Mouse (Mus musculus): ENCODE results near the gene Pdlim5.

Gene Pdlim5

DNA sequence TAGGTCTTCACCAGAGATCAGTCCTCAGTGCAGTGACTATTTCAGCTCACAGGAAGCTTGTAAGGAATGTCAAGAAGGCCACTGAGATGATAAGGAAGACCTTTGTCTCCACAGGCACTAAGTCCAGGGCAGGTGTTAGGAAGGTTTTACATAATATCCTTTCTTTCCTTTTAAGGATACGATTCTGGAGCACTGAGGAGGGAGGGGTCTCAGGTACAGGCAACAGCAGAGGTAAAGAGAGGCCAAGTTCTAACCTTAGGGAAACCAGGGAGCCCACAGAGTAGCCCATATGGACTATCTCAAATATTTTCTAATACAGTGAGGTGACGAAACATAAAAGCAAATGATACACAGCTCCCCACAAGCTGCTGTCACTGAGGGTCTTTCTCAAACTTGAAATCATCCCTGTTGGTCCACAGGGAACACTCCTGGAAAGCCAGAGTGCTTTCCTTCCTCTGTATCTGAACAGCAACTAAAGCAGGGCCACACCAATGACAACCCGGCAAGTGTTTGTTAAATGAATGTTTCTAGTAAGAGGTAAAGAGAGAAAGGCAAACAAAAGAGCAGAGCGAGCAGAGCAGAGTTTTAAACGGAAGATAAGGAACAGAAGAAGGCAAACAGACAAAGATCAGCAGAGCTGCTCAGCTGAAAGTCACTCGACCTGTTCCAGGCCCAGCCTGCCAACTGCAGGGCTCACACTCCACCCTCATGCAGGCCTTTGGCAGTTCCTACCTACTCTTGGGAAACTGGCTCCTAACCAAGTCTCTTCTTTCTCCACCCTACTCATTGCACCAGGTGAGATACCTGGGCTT, 55.9 kb downstream of the Pdlim5 start:
- no peak for DNase-seq (ENCODE audit: low read depth in 1 of 2, low spot score in 2 of 2)

- no peak for DNase-seq (ENCODE audit: low read depth in 1 of 2, low spot score in 2 of 2)
Observed at GRCm38 (mm10) chr3:142338058-142338457, 57.4 kb downstream of the Pdlim5 start.

DNA sequence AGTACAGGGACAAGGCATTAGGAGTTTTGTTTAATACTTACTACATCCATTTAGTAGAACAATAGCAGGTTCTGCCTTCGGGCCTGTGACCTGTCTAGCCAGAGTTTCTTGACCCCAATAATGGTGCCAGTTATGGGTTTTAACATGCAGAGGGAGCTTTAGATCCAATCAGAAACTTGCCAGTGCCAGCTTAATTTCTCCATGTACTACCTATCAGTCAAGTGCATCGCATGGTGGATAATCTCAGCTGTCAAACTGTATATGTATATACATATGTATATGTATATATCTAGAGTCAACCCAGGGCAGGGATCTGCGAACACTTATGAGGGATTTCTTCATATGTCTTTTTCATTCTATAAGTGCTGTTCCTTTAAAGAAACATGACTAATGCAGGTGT, 61.0 kb downstream of the Pdlim5 start:
- no peak for DNase-seq (ENCODE audit: low read depth in 1 of 2, low spot score in 2 of 2)

DNA sequence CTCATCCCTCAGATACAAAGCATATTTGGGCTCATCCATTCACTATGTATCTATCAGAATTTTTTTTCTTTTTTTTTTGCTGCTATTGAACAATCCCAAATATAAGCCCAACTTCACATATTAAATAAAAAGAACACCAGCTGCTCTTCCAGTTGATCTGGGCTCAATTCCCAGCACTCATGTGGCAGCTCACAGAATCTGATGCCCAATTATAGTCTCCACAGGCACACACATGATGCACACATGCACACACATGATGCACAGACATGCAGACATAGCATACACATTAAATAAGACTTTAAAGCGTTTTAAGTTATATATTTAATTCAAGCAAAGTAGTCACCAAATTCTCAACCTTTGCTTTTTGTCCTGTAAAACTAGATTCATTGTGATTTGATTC, 62.0 kb downstream of the Pdlim5 start:
- DNase-seq (ENCODE audit: low read depth in 1 of 2, low spot score in 2 of 2), result no peak

- DNase-seq (ENCODE audit: low read depth in 1 of 2, low spot score in 2 of 2), result no peak
Observed at GRCm38 (mm10) chr3:142332716-142333115, 62.8 kb downstream of the Pdlim5 start.

- no peak for DNase-seq (ENCODE audit: low read depth in 1 of 2, low spot score in 2 of 2)
Observed at GRCm38 (mm10) chr3:142331872-142332554, 63.5 kb downstream of the Pdlim5 start.

DNA sequence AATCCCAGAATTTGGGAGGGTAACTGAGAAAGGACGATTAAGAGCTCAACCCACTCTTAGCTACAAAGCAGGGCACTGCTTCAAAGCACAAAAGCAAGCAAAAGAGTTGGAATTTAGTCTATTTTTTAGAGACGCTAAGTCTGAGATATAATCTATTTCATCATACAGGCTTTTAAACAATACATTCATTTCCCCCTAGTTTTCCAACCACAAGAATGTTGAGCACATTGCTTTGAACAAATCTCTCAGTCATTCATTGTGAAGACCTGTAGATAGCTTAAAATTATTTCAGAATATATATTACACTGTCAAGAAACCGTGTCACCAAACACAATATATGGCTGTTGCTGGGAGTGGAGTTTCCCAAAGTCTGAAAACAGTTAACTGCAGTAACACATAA, 65.1 kb downstream of the Pdlim5 start:
- no peak for DNase-seq (ENCODE audit: low read depth in 1 of 2, low spot score in 2 of 2)

DNA sequence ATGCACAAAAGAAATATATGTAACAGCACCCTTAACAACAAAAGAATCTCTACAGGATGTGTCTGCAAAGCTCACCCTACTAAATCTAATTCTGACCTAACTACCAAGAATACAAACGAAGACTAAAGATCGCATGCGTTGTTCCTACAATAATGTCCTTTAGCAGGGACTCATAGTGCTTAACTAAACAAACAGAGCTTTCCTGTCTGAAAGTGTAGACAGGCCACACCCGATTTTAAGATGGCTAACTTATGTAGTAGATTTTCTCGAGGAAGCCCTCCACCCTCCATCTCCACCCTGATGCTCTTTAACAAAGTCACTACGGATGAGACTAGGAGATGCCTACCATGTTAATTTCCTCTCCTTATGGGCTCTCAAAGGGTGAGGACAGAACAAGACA, 71.9 kb downstream of the Pdlim5 start:
- DNase-seq (ENCODE audit: low read depth in 1 of 2, low spot score in 2 of 2), result no peak

GRCm38 (mm10) chr3:142321930-142322329, 73.6 kb downstream of the Pdlim5 start:
- DNase-seq (ENCODE audit: low read depth in 1 of 2, low spot score in 2 of 2), result no peak

DNA sequence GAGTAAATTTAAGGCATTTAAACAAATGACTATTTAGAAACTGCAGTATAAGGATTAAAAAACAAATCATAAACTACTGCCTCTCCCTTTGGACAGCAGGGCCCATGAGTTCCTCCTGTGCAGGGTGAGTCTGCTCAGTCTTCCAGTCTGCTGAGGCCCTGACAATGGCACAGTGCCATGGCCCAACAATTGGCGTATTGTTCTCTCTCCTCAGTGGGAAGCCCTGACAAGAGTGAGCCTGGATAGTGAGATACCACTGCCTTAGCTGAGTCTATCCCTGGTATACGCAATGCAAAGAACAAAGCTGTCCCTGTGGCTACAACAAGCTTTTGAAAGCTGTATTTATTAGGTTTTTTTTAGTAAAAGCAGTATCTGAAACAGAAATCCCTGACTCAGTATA, 77.3 kb downstream of the Pdlim5 start:
- no peak for DNase-seq (ENCODE audit: low read depth in 1 of 2, low spot score in 2 of 2)

DNA sequence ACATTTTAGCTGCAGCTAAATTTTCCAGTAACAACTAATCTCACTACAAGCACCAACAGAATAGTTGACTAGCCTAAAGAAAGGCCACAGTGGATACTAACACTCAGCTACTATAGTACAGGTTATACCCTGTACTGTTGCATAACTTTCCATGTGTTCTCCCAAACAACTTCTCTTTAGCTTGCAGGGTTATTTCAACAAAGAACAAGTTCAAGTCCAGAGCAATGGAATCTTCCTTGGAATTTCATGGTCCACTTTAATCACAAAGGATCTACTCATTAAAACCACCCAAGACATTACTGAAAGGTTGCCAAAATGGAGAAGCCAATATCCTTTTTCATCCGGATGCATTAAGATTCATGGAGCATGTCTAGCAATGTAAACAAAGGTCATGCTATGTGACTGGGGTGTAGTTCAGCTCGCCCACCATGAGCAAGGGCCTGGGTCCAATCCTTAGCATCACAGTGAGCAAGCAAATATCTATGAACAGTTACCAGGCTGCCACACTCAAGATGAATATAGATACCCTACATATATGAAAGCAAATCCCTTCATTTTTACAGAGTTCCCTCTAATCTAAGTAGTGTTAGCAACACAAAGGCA, 79.3 kb downstream of the Pdlim5 start:
- no peak for DNase-seq (ENCODE audit: low read depth in 1 of 2, low spot score in 2 of 2)

DNA sequence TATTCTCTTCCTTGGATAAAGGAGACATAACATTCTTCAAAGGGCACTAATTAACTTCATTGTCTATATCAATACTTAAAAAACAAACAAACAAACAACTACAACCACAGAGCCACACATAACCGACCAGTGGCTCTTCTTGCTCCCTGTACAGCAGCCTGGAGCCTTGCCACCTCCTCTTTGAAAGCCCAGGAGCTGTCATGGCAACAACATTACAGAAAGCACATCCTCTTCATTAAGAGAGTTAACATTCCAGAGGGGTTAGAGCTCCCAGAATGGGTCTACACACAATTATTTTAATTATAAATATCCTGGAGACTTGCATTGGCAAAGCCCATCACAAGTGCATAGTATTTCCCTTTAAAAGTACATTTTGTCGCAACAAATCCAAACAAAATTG, 84.4 kb downstream of the Pdlim5 start:
- DNase-seq (ENCODE audit: low read depth in 1 of 2, low spot score in 2 of 2), result no peak

DNA sequence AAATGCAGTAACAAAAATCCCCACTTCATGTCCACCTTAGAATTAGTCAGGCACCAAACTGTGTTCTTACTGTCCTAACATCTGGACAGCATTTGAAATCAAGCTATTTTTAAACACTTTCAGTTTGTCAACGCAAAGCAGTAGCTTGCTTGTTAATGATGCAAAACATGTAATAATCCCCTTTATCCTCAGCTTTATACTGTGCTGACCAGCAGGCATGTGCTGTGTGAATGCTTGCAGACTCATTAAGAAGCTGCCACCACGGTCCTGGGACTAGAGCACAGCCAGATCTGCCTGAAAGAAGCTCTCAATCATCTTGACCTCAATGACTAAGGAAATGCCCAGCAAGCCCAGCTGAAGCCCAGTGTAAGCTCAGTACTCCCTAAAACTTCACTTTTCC, 85.0 kb downstream of the Pdlim5 start:
- no peak for DNase-seq (ENCODE audit: low read depth in 1 of 2, low spot score in 2 of 2)

DNA sequence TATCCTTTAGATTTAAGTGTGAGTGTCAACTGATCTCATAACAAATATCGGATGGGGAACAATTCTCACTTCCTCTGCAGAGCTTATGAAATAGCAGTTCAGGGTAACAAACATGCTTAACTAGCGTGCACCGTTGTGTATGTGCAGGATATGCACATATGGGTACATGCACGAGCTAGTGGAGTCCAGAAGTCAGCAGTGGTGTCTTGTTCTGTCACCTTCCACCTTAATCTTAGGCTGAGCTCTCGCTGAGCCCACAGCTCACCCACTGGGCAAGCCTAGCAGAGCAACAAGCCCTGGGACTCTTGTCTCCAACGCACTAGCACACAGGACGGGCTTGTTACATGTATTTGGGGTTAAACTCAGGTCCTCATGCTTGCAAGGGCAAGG, 100.2 kb downstream of the Pdlim5 start:
- DNase-seq (ENCODE audit: low read depth in 1 of 2, low spot score in 2 of 2), result no peak

- no peak for DNase-seq (ENCODE audit: low read depth in 1 of 2, low spot score in 2 of 2)
Observed at GRCm38 (mm10) chr3:142294616-142295286, 100.7 kb downstream of the Pdlim5 start.

GRCm38 (mm10) chr3:142293561-142293960, 101.9 kb downstream of the Pdlim5 start:
- DNase-seq (ENCODE audit: low read depth in 1 of 2, low spot score in 2 of 2), result no peak

GRCm38 (mm10) chr3:142282706-142283105, 112.8 kb downstream of the Pdlim5 start:
- no peak for DNase-seq (ENCODE audit: low read depth in 1 of 2, low spot score in 2 of 2)

DNA sequence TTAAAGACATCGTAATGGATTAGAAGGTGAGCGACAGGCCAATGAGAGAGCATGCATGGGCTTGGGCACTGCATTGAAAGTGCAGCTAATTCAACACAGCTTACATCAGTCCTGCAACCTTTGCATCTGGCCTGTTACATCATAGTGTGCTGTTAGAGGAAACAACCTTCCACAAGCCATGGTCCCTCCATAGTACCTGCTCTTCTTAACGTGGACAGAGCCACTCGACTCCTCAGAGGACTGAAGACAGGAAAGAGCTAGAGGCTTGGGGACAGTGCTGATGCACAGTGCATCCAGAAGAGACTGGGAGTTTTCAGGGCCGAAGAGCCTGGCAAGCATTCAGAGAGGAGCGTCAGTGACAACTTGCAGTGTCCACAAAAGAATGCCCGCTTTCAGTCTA, 113.8 kb downstream of the Pdlim5 start:
- no peak for DNase-seq (ENCODE audit: low read depth in 1 of 2, low spot score in 2 of 2)

GRCm38 (mm10) chr3:142281093-142281445, 114.4 kb downstream of the Pdlim5 start:
- DNase-seq (ENCODE audit: low read depth in 1 of 2, low spot score in 2 of 2), result no peak

DNA sequence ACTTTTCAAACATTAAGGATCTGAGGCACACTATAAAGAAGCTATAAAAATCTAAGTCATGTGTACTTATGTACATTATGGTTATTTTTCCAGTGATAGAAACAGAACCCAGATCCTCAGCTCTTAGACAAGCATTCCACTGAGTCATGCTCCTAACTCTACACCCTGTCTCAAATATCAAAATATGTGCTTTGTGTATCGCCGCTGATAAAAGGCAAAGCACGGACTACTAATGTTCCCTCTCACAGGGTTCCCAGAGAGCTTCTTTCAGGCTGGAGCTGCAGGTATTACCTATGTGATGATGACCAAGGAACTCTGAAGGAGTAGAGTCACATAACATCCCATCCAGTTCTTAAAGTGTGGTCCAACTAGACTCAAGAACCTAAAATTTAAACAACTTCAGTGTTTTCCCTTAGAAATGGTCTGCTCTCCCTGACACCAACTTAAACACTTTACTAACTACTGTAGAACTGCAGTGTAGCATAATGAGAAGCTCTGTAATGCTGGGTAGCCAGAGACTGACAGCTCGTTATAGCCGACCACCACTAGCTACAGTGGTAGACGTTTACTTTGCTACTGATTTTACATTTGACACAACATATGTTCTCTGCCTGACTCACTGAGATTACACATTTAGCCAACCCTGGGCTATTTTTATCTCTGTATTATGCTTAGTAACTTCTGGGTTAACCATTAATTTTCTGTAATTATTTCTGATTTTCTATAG, 115.0 kb downstream of the Pdlim5 start:
- no peak for DNase-seq (ENCODE audit: low read depth in 1 of 2, low spot score in 2 of 2)

DNA sequence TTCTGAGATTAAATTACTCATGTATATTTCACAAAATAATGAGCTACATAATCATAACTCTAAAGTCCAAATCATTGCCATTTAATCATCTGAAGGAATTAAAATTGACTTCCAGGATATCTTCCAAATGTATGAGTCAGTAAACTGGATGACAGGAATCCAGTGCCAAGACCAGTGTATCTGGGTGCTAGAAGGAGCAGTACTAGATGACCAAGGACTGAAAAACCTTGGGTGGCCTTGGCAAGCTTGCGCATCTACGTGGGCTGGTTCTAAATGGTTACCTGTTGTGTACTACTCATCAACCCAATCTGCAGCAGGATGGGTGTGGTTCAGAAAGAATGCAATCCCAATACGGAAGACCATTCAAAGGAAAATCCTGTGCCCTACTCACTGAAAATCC, 116.5 kb downstream of the Pdlim5 start:
- DNase-seq (ENCODE audit: low read depth in 1 of 2, low spot score in 2 of 2), result no peak

Data from monocyte, adult 2 months (primary cell).